Mouse (Mus musculus): ENCODE measurements around the gene Sdc3.

Sdc3 gene

GRCm38 (mm10) chr4:130793180-130793501 is 804 bp downstream of the Sdc3 start:
- DNase-seq (ENCODE audit: low read depth, low spot score) = no peak

GRCm38 (mm10) chr4:130794771-130795170 is 2.4 kb downstream of the Sdc3 start:
- no peak for DNase-seq (ENCODE audit: low read depth, low spot score)

DNA sequence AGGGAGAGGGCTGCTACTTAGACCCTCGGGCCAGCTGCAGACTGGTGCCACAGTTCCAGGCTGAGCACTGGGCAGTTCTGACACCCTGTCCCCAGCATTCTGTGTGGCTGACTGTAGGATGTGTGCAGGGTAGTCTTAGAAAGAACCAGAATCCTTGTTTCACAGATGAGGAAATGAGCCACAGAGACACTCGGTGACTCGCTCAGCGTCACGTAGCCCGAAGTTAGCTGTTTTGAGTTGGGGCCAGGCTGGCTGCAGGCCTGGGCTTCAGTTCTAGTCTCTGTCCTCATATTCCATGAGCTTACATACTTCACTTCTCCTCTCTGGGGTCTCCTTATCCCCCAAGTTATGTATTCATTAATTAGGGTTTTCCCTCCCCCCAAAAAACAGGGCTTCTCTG is 3.6 kb downstream of the Sdc3 start:
- DNase-seq (ENCODE audit: low read depth, low spot score) = no peak

DNA sequence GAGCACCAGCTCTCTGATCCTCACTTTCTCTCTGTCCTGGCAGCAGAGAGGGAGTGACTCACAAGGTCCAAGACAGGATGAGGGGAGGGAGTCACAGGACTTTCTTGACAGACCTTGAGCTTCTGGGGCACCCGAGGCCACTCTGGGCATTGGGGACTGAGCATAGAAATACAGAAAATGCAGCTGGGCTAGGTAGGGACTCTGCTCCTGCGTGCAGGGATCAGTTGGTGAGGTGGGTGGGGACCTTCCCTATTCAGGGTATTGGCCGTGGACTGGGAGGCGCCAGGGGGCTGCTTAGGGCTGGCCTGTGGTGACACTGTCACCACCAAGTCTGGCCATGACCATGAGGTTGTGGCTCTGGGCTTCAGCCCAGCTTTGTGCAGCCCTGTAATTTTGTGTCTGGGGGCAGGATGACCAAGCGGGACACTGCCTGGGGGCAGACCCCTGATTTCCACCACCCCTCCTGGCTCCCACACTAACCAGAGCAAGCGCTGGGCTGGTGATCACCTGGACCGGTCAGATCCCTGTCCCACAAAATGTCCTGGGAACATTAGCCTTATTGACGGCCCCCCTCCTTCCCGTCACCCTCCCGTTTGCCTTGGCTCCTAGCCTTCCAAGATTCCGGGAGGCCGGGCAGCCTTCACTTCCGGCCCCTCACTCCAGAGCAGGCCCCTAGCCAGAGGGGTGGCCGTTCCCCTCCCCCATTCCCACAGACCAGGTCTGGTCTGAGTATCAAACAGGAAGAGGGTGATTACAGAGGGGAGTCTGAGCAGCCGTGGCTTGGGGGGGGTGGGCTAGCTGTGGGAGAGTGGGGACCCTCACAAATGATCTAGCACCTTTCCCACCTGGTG is 5.1 kb downstream of the Sdc3 start:
- DNase-seq (ENCODE audit: low read depth, low spot score) = no peak

- DNase-seq (ENCODE audit: low read depth, low spot score) = no peak
Observed at GRCm38 (mm10) chr4:130798416-130798815, 6.1 kb downstream of the Sdc3 start.

GRCm38 (mm10) chr4:130799118-130799517 is 6.8 kb downstream of the Sdc3 start:
- DNase-seq (ENCODE audit: low read depth, low spot score) = no peak

- no peak for DNase-seq (ENCODE audit: low read depth, low spot score)
Observed at GRCm38 (mm10) chr4:130799582-130799981, 7.2 kb downstream of the Sdc3 start.

GRCm38 (mm10) chr4:130800147-130800546 is 7.8 kb downstream of the Sdc3 start:
- no peak for DNase-seq (ENCODE audit: low read depth, low spot score)

- no peak for DNase-seq (ENCODE audit: low read depth, low spot score)
Observed at GRCm38 (mm10) chr4:130801198-130801597, 8.9 kb downstream of the Sdc3 start.

GRCm38 (mm10) chr4:130801624-130802329 is 9.4 kb downstream of the Sdc3 start:
- peak; percentile 42 for DNase-seq (ENCODE audit: low read depth, low spot score)

GRCm38 (mm10) chr4:130803591-130803990 is 11.3 kb downstream of the Sdc3 start:
- DNase-seq (ENCODE audit: low read depth, low spot score) = no peak

GRCm38 (mm10) chr4:130804292-130804691 is 12.0 kb downstream of the Sdc3 start:
- no peak for DNase-seq (ENCODE audit: low read depth, low spot score)

- no peak for DNase-seq (ENCODE audit: low read depth, low spot score)
Observed at GRCm38 (mm10) chr4:130804771-130805361, 12.5 kb downstream of the Sdc3 start.

GRCm38 (mm10) chr4:130805746-130806145 is 13.4 kb downstream of the Sdc3 start:
- DNase-seq (ENCODE audit: low read depth, low spot score) = no peak

DNA sequence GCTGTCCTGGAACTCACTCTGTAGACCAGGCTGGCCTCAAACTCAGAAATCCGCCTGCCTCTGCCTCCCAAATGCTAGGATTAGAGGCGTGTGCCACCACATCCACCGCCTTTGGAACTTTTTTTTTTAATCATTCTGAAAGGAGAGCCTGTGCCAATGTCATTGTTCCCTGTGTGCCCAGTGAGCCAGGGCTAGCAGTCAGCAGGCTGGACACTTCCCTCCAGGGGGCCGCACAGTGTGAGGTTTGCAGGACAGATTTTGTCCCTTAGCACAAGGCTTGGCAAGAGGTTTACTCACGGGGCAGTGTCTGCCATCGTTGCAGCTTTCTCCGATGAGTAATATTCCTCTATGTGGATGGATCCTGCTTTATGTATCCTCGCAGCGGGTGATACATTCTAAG is 14.4 kb downstream of the Sdc3 start:
- no peak for DNase-seq (ENCODE audit: low read depth, low spot score)

GRCm38 (mm10) chr4:130809784-130810183 is 17.4 kb downstream of the Sdc3 start:
- DNase-seq (ENCODE audit: low read depth, low spot score) = no peak

DNA sequence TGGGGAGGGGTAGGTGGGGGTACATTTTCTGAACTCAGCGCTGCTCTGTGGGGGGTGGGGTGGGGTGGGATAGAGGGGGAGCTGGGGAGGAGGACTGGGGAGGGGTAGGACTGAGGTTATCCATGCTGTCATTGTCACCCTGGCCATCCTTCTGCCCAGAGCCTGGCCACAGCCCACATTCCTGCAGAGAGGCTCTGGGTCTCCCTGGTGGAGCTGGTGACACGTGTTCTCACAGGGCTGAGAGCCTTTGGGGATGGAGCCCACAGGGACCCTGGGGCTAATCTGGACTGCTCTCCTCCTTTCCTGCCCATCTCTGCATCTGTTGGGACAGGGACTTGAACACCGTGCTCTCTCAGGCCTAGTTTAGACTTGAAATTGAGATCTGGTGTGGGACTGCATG is 18.5 kb downstream of the Sdc3 start:
- no peak for DNase-seq (ENCODE audit: low read depth, low spot score)

DNA sequence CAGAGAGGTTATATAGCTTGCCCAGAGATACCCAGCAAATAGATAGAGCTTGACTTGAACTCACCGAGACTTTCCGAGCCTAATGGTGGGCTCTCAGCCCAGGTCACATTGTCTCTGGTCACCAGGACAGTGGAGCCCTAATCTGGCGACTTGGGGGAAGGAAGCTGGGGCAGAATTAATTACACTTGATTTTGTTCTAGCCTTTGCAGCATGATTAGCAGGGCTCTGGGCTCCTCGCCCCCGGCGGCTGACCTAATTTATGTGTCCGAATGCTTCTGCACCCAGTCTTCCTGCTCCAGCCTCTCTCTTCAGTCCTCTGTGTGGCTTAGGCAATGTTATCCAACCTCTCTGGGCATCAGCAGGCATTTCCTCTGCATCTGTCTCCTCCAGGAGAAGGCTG is 19.0 kb downstream of the Sdc3 start:
- DNase-seq (ENCODE audit: low read depth, low spot score) = no peak

GRCm38 (mm10) chr4:130813958-130814357 is 21.6 kb downstream of the Sdc3 start:
- DNase-seq (ENCODE audit: low read depth, low spot score) = no peak

GRCm38 (mm10) chr4:130814742-130815330 is 22.5 kb downstream of the Sdc3 start:
- no peak for DNase-seq (ENCODE audit: low read depth, low spot score)

- DNase-seq (ENCODE audit: low read depth, low spot score) = no peak
Observed at GRCm38 (mm10) chr4:130815860-130816259, 23.5 kb downstream of the Sdc3 start.

GRCm38 (mm10) chr4:130819806-130820205 is 27.5 kb downstream of the Sdc3 start:
- no peak for DNase-seq (ENCODE audit: low read depth, low spot score)

Data from ES-CJ7 (cell line).